Mouse (Mus musculus): Measurements from ENCODE around the gene Asphd2. TPM values are rescaled to one million over a fixed set of nuclear protein-coding genes. Genes with fewer than 3 reads are reported as not detected.

Asphd2 gene
- polyA plus RNA-seq, 1 experiment from 2014 or later: 0.93 TPM

GRCm38 (mm10) chr5:112385973-112386372, 8.7 kb downstream of the Asphd2 start:
- Histone ChIP-seq H3K27ac (no peak overlapping the region), H3K4me3 (no peak overlapping the region), H3K9ac (no peak overlapping the region), H3K4me2 (no peak overlapping the region), H3K4me1 (peaks cover 35% of the 10 kb centered on the region), H3K9me3 (replicated peaks) (no peaks in the 10 kb centered on the region), H3K36me3 (no peaks in the 10 kb centered on the region), H3K27me3 (replicated peaks) (peaks cover 3% of the 10 kb centered on the region)
- peak; percentile 91 for ATAC-seq
- WGBS (ENCODE audit: insufficient replicate concordance): 52% methylated on average over 2 of the region's 2 CpGs

DNA sequence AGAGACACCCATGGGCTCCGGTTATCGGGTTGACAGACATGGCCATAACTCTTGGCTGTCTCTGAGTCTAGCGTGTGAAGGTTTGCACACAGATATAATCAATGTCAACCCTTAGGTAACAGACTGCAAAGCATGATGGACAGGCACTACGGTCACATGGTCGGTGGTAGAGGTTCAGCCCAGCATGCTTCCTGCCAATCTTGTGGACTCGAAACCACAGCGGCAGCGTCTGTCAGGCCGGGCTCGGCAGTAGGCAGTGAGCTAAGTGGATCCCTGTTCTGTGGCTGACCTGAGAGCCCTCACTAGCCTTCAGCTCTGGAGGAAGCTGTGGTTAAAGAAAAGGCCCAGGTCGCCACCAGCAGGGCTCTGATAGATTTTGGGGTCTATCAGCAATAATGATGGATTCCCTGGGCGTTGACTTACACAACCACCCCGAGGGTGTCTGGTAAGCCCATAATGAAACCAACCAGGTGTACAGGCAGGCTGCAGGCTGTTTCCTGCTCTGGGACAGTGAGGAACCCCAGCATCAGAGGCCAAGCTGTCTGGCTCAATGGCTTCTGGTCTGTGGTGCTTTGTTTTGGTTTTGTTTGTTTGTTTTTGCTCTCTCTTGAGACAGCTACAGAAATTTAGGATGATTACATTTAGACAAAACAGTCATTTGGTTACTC, 9.7 kb downstream of the Asphd2 start:
- H3K9ac ChIP-seq: no peak overlapping the region
- ATAC-seq: no peak
- peaks cover 35% of the 10 kb centered on the region for H3K4me1 ChIP-seq
- H3K4me2 ChIP-seq: no peak overlapping the region
- no peaks in the 10 kb centered on the region for H3K36me3 ChIP-seq
- H3K9me3 ChIP-seq (replicated peaks): no peaks in the 10 kb centered on the region
- H3K27me3 ChIP-seq (replicated peaks): no peaks in the 10 kb centered on the region
- 26% methylated on average over 13 of the region's 13 CpGs for WGBS (ENCODE audit: insufficient replicate concordance)
- no peak overlapping the region for H3K27ac ChIP-seq
- no peak overlapping the region for H3K4me3 ChIP-seq

DNA sequence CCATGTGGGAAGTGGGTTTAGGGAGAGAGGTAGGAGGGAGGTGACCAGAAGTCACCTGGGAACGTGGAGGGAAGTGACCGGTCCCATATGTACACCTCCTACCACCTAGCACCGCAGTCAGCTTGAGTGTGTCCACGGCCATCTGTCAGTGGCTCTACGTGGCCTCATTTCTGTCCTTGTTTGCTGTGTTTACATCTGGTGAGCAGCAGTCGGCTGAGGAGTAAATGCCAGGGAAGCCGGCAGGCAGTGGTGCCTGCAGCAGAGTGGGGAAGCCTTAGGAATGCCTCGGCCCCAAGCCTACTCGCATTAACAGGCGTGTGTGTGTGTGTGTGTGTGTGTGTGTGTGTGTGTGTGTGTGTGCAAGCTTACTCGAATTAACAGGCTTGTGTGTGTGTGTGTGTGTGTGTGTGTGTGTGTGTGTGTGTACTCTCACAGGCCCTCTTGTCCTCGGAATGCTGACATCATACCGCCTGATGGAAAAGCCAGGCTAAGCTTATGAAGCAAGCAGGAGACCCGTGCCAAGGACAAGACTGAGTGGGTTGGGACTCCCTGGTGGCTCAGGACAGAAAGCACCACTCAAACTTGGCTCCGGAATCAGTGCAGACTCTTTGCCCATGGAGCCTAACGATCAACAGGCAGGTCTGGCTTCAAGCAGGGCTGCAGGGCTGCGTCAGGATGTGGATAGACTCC, 11.9 kb downstream of the Asphd2 start:
- Histone ChIP-seq H3K4me2 (no peak overlapping the region), H3K4me1 (peaks cover 35% of the 10 kb centered on the region), H3K9ac (no peak overlapping the region), H3K4me3 (no peak overlapping the region), H3K36me3 (peaks cover 21% of the 10 kb centered on the region; the same call in 1 of the 2 replicates), H3K9me3 (replicated peaks) (no peaks in the 10 kb centered on the region), H3K27ac (no peak overlapping the region), H3K27me3 (replicated peaks) (no peaks in the 10 kb centered on the region)
- no peak for ATAC-seq
- 69% methylated on average over 17 of the region's 17 CpGs for WGBS (ENCODE audit: insufficient replicate concordance)

DNA sequence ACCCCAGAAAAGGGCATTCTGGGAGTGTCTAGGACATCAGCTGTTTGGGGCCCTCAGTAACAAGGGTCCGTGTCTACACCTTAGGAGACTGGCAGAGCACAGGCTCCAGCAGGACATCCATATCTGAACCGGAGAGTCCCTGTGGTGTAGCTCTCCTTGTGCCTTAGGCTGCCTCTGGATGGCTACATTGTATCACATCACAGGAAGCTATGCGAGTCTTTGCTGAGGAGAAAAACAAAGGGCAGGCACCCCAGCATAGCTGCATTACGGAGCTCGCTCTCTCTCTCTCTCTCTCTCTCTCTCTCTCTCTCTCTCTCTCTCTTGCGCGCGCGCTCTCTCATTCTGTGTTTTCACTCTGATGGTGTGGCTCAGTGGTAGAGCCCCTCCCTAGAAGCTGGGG, 12.6 kb downstream of the Asphd2 start:
- Histone ChIP-seq H3K9me3 (replicated peaks) (no peaks in the 10 kb centered on the region), H3K27ac (no peak overlapping the region), H3K27me3 (replicated peaks) (no peaks in the 10 kb centered on the region), H3K36me3 (peaks cover 26% of the 10 kb centered on the region; the same call in 1 of the 2 replicates), H3K9ac (no peak overlapping the region), H3K4me2 (no peak overlapping the region), H3K4me3 (no peak overlapping the region), H3K4me1 (peaks cover 34% of the 10 kb centered on the region)
- WGBS (ENCODE audit: insufficient replicate concordance): 76% methylated on average over 8 of the region's 9 CpGs
- no peak for ATAC-seq

DNA sequence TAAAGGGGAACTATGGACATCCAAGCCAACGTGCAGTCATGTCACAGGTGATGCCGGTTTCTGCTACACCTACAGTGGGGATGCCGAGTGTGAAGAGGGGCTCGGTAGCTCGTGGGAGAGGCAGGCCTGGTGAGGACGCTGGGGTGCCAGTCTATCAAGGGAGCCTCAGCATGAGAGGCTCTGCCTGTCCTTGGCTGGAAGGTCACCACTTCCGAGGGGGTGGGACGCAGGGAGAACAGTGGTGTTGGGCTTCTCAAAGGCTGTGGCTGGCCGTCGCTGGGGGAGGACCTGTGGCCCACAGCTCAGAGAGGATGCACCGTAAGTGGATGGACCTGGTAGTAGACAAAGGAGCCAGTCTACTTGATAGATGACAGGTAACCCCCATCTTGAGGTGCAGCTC, 13.5 kb downstream of the Asphd2 start:
- no peak overlapping the region for H3K4me2 ChIP-seq
- no peaks in the 10 kb centered on the region for H3K9me3 ChIP-seq (replicated peaks)
- peaks cover 26% of the 10 kb centered on the region for H3K4me1 ChIP-seq
- H3K27me3 ChIP-seq (replicated peaks): no peaks in the 10 kb centered on the region
- no peak overlapping the region for H3K9ac ChIP-seq
- H3K4me3 ChIP-seq: no peak overlapping the region
- H3K36me3 ChIP-seq: peaks cover 26% of the 10 kb centered on the region; the same call in 1 of the 2 replicates
- H3K27ac ChIP-seq: no peak overlapping the region
- no peak for ATAC-seq
- whole genome bisulfite sequencing (ENCODE audit: insufficient replicate concordance): 63% methylated on average over 11 of the region's 11 CpGs

GRCm38 (mm10) chr5:112378716-112379115, 15.9 kb downstream of the Asphd2 start:
- H3K9ac ChIP-seq: no peak overlapping the region
- WGBS (ENCODE audit: insufficient replicate concordance): 71% methylated on average over 6 of the region's 6 CpGs
- no peak overlapping the region for H3K4me2 ChIP-seq
- H3K4me3 ChIP-seq: no peak overlapping the region
- H3K4me1 ChIP-seq: peaks cover 9% of the 10 kb centered on the region
- no peaks in the 10 kb centered on the region for H3K9me3 ChIP-seq (replicated peaks)
- no peak for ATAC-seq
- H3K36me3 ChIP-seq: peaks cover 49% of the 10 kb centered on the region
- no peak overlapping the region for H3K27ac ChIP-seq
- no peaks in the 10 kb centered on the region for H3K27me3 ChIP-seq (replicated peaks)

DNA sequence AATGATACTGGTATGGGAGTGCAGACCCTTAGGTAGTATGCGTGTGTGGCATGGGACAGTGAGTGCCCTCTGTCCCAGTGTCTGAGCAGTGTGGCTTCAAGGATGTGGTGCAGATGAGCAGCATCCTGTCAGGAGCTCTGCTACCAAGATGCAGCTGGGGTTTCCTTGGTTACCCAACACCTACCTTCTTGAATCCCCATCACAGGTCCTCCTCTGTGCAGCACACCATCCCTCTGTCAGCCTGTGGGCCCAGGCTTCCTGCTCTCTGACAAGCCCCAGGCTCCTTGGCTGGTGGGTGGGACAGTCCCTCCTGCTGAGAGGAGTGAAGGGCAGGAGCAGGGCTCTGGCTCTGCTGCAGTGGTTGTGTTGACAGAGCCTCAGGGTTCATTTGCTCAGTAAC, 17.3 kb downstream of the Asphd2 start:
- H3K9ac ChIP-seq: no peak overlapping the region
- peaks cover 8% of the 10 kb centered on the region for H3K4me1 ChIP-seq
- H3K27me3 ChIP-seq (replicated peaks): no peaks in the 10 kb centered on the region
- H3K36me3 ChIP-seq: peaks cover 61% of the 10 kb centered on the region
- H3K4me3 ChIP-seq: no peak overlapping the region
- 88% methylated on average over 1 of the region's 1 CpGs for WGBS (ENCODE audit: insufficient replicate concordance)
- no peak overlapping the region for H3K27ac ChIP-seq
- H3K9me3 ChIP-seq (replicated peaks): no peaks in the 10 kb centered on the region
- H3K4me2 ChIP-seq: no peak overlapping the region
- no peak for ATAC-seq

DNA sequence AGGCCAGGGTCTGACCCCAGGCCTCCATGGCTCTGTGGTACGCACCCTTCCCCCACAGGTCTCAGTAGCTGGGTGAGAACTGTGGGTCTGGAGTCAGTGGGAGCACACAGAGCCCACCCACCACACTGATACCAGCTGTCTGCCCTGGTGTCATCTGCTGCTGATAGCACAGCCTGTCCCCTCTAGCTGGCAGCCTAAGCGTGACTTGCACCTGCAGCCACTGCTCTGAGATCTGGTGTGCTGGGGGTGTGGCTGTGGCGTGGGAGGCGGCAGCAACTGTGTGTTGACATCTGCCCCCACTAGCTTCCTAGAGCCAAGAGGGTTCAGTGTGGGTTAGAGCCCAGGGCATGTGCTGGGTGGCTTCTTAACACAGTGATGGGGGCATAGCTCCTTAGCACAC, 18.6 kb downstream of the Asphd2 start:
- Histone ChIP-seq H3K9me3 (replicated peaks) (no peaks in the 10 kb centered on the region), H3K27me3 (replicated peaks) (no peaks in the 10 kb centered on the region), H3K36me3 (peaks cover 74% of the 10 kb centered on the region), H3K9ac (no peak overlapping the region), H3K4me3 (no peak overlapping the region), H3K4me1 (peaks cover 4% of the 10 kb centered on the region; the same call in 1 of the 2 replicates), H3K4me2 (no peak overlapping the region), H3K27ac (no peak overlapping the region; the same call in 1 of the 2 replicates)
- WGBS (ENCODE audit: insufficient replicate concordance): 59% methylated on average over 4 of the region's 4 CpGs
- ATAC-seq: peak; percentile 61; the same call in 1 of the 2 replicates

DNA sequence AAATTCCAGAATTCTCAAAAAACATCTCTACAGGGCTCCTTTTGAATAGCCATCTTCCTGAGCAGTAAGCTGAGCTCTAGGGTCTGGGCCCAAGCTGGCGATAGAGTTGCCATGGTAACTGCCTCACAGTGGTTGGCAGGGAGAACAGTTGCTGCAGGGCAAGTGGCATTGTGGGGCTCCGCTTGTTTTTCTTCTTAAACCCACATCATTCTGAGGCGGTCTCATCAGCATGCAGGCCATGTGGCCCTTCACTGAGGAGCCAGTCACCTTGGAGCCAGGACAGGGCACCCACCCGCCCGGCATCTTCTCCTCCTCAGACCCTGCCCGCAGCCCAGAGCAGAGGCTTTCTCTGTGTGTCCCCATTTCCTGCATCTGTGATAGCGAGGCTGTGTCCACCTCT, 22.7 kb downstream of the Asphd2 start:
- no peak for ATAC-seq
- Histone ChIP-seq H3K9ac (no peak overlapping the region), H3K36me3 (peaks cover 78% of the 10 kb centered on the region), H3K27me3 (replicated peaks) (no peaks in the 10 kb centered on the region), H3K4me2 (no peak overlapping the region), H3K9me3 (replicated peaks) (no peaks in the 10 kb centered on the region), H3K27ac (no peak overlapping the region), H3K4me1 (peaks cover 4% of the 10 kb centered on the region; the same call in 1 of the 2 replicates), H3K4me3 (no peak overlapping the region)
- 75% methylated on average over 7 of the region's 7 CpGs for WGBS (ENCODE audit: insufficient replicate concordance)

GRCm38 (mm10) chr5:112370236-112370813, 24.3 kb downstream of the Asphd2 start:
- no peak for ATAC-seq
- H3K4me2 ChIP-seq: no peak overlapping the region
- 87% methylated on average over 12 of the region's 12 CpGs for WGBS (ENCODE audit: insufficient replicate concordance)
- H3K27me3 ChIP-seq (replicated peaks): no peaks in the 10 kb centered on the region
- no peak overlapping the region for H3K27ac ChIP-seq
- H3K4me1 ChIP-seq: no peaks in the 10 kb centered on the region
- H3K9ac ChIP-seq: no peak overlapping the region
- no peak overlapping the region for H3K4me3 ChIP-seq
- peaks cover 83% of the 10 kb centered on the region for H3K36me3 ChIP-seq
- H3K9me3 ChIP-seq (replicated peaks): no peaks in the 10 kb centered on the region

DNA sequence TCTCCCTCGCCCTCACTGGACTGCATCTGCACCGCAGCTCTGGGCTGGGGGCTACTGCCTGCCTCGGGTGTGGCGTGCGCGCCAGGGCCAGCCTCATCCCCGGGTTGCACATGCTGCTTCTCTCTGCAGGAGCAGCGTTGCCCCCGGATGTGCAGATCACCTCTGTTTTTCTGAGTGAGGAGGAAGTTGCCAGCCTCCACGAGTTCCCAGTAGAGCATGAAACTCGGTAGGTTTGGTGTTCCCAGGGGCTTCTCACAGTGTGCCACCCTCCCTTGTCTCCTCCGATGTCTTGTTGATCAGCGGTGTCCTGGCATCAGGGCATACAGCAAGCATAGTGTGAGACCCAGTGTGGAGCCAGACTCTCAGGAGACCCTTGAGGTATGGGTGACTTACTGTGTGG, 25.3 kb downstream of the Asphd2 start:
- Histone ChIP-seq H3K9me3 (replicated peaks) (no peaks in the 10 kb centered on the region), H3K27ac (no peak overlapping the region), H3K4me1 (no peaks in the 10 kb centered on the region), H3K4me3 (no peak overlapping the region), H3K36me3 (peaks cover 83% of the 10 kb centered on the region), H3K9ac (no peak overlapping the region), H3K4me2 (no peak overlapping the region), H3K27me3 (replicated peaks) (no peaks in the 10 kb centered on the region)
- no peak for ATAC-seq
- WGBS (ENCODE audit: insufficient replicate concordance): 82% methylated on average over 13 of the region's 13 CpGs

GRCm38 (mm10) chr5:112368666-112369065, 26.0 kb downstream of the Asphd2 start:
- Histone ChIP-seq H3K27me3 (replicated peaks) (no peaks in the 10 kb centered on the region), H3K4me3 (no peak overlapping the region), H3K4me2 (no peak overlapping the region), H3K36me3 (peaks cover 83% of the 10 kb centered on the region), H3K27ac (no peak overlapping the region), H3K4me1 (peaks cover 6% of the 10 kb centered on the region; the same call in 1 of the 2 replicates), H3K9me3 (replicated peaks) (no peaks in the 10 kb centered on the region), H3K9ac (no peak overlapping the region)
- ATAC-seq: no peak
- WGBS (ENCODE audit: insufficient replicate concordance): 87% methylated on average over 10 of the region's 10 CpGs
